Mouse (Mus musculus) midbrain, embryonic 14.5 days (tissue): ENCODE measurements at regions not wholly inside any gene's neighbourhood (a gene's known extent, or its start where the extent isn't known, plus 50 kb on each side); places are given as distances from the start of the nearest gene placed in this dataset.
"Not testable (repeated sequence)": the region's sequence is repeated elsewhere in the genome, so short reads cannot be mapped to it uniquely, and the experiment has no call there.

Source experiments
- ATAC-seq: fragments of 200-750 bp; cut with Nextera tagmentation; 2 replicates; pipeline ENCODE4 v1.8.0; 2017; ENCODE audit warnings: moderate number of reproducible peaks, moderate library complexity; ENCODE audit not compliant: low FRiP score, low TSS enrichment
- DNase-seq: peaks from one replicate; pipeline ENCODE4 v3.0.0-alpha.2; 2015
- H3K27ac ChIP-seq: fragments of 300-500 bp; sonication (generic); replicated peaks from 2 replicates; pipeline ENCODE4 v1.5.1; 2014; ENCODE audit warnings: mild to moderate bottlenecking, low read depth, low read length, moderate library complexity
- H3K27me3 ChIP-seq: fragments of 300-500 bp; sonication (generic); 2 replicates; pipeline ENCODE4 v1.6.1; 2014; ENCODE audit warnings: low read length, control low read depth, mixed read lengths; ENCODE audit not compliant: control insufficient read depth, insufficient read depth
- H3K36me3 ChIP-seq: fragments of 300-500 bp; sonication (generic); 2 replicates; pipeline ENCODE4 v1.6.1; 2014; ENCODE audit warnings: low read length, control low read depth; ENCODE audit not compliant: control insufficient read depth, insufficient read depth
- H3K4me1 ChIP-seq: fragments of 300-500 bp; sonication (generic); 2 replicates; pipeline ENCODE4 v1.6.1; 2014; ENCODE audit warnings: mild to moderate bottlenecking, antibody characterized with exemption, low read length, control low read depth; ENCODE audit not compliant: control insufficient read depth, insufficient read depth
- H3K4me2 ChIP-seq: fragments of 300-500 bp; sonication (generic); 2 replicates; pipeline ENCODE4 v1.6.1; 2014; ENCODE audit warnings: mild to moderate bottlenecking, low read length, moderate library complexity
- H3K4me3 ChIP-seq: fragments of 300-500 bp; sonication (generic); replicated peaks from 2 replicates; pipeline ENCODE4 v1.5.1; 2014; ENCODE audit warnings: low read depth, low read length
- H3K9ac ChIP-seq: fragments of 300-500 bp; sonication (generic); replicated peaks from 2 replicates; pipeline ENCODE4 v1.6.1; 2014; ENCODE audit warnings: mild to moderate bottlenecking, low read length, moderate library complexity
- H3K9me3 ChIP-seq: fragments of 300-500 bp; sonication (generic); 2 replicates; pipeline ENCODE4 v1.6.1; 2016; ENCODE audit warnings: low read length, control low read depth, mixed read lengths; ENCODE audit not compliant: control insufficient read depth
- WGBS: fragments of 180-500 bp; shearing (Covaris S2); extraction: QIAGEN DNeasy Blood & Tissue Kit; methylation state at CpG from one replicate; pipeline ENCODE4 v1.1.7; 2014; 5-methylcytosine and 5-hydroxymethylcytosine counted together

DNA sequence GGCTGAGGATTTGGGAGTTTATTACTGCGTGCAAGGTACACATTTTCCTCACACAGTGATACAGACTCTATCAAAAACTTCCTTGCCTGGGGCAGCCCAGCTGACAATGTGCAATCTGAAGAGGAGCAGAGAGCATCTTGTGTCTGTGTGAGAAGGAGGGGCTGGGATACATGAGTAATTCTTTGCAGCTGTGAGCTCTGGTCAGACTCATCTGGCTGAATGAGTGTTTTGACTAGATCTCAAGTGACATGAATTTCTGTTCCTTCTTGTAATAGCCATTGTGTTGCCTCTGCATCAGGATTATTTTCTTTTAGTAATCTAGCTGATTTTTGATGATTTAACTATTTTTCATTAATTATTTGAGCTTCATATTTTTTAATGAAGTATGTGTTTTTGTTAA lies 190.0 kb upstream of the Tacstd2 start:
- ATAC-seq (no peak), DNase-seq (peak; percentile 0)
- H3K4me2 ChIP-seq, result no peak overlapping the region
- H3K27ac ChIP-seq, result no peak overlapping the region
- no peaks in the 10 kb centered on the region for H3K36me3 ChIP-seq
- no peak overlapping the region for H3K4me3 ChIP-seq
- no peaks in the 10 kb centered on the region for H3K4me1 ChIP-seq
- no peaks in the 10 kb centered on the region for H3K27me3 ChIP-seq
- H3K9me3 ChIP-seq, result no peaks in the 10 kb centered on the region
- WGBS, result 66% methylated on average over 1 of the region's 1 CpGs
- no peak overlapping the region for H3K9ac ChIP-seq

DNA sequence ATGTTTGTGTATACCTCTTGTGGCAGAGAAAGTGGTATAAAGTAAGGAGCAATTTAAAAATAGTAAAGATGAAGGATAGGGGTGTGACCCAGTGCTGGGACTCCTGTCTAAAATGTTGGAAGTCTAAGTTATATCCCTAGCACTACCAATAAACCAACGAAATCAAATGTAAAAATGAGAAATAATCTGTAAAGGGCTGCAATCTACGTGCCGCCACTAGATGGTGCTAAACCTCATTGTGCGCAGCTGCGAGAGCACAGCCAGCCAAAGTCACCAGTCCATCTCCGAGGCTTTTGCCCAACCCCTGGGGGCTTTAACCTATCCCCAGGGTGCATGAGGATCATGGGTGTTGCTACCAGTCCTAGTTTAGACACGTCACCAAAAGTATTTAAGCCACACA lies 163.4 kb upstream of the Tacstd2 start:
- H3K36me3 ChIP-seq, H3K27ac ChIP-seq, H3K4me2 ChIP-seq, H3K4me1 ChIP-seq, H3K9ac ChIP-seq, ATAC-seq, H3K27me3 ChIP-seq, H3K9me3 ChIP-seq, H3K4me3 ChIP-seq: not testable (repeated sequence)
- DNase-seq, result peak; percentile 6
- WGBS, result 19% methylated on average over 5 of the region's 7 CpGs

GRCm38 (mm10) chr6:67690997-67691396 lies 155.4 kb upstream of the Tacstd2 start:
- not testable (repeated sequence) for H3K9me3 ChIP-seq, H3K4me1 ChIP-seq, H3K4me2 ChIP-seq, ATAC-seq, H3K27ac ChIP-seq, H3K9ac ChIP-seq, H3K36me3 ChIP-seq, H3K4me3 ChIP-seq, DNase-seq, H3K27me3 ChIP-seq
- WGBS, result 72% methylated on average over 3 of the region's 3 CpGs

GRCm38 (mm10) chr6:67683105-67683504 lies 147.5 kb upstream of the Tacstd2 start:
- not testable (repeated sequence) for H3K27ac ChIP-seq, H3K9ac ChIP-seq, H3K27me3 ChIP-seq, H3K4me3 ChIP-seq, H3K9me3 ChIP-seq, H3K4me2 ChIP-seq, H3K4me1 ChIP-seq, DNase-seq, ATAC-seq, H3K36me3 ChIP-seq
- 78% methylated on average over 3 of the region's 3 CpGs for WGBS

- not testable (repeated sequence) for H3K36me3 ChIP-seq, H3K27ac ChIP-seq, H3K27me3 ChIP-seq, H3K4me3 ChIP-seq, ATAC-seq, H3K4me2 ChIP-seq, H3K9me3 ChIP-seq, H3K9ac ChIP-seq, H3K4me1 ChIP-seq
- 72% methylated on average over 10 of the region's 10 CpGs for WGBS
- DNase-seq, result peak; percentile 1
Measured at GRCm38 (mm10) chr6:67681641-67682040, 146.0 kb upstream of the Tacstd2 start.

DNA sequence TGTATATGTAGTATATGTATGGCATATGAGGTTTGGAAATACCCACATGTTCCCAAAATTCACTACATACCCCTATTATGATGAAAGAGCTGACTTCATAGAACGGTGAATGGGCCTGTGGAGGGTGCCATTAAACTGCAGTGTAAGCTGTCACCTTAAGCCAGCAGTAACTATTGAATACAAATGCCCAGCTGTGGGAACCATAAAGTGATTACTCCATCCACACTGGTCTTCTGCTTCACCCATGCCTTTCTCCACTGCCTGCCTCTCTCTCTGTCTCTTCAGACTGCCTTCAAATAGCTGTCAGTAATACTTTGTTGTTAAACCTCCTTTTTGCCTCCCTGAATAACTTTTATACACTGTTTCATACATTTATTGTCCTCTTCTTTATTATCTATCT lies 143.5 kb upstream of the Tacstd2 start:
- H3K9ac ChIP-seq, ATAC-seq, H3K9me3 ChIP-seq, H3K4me1 ChIP-seq, H3K4me3 ChIP-seq, H3K4me2 ChIP-seq, H3K27ac ChIP-seq, H3K27me3 ChIP-seq, H3K36me3 ChIP-seq, DNase-seq: not testable (repeated sequence)
- WGBS, result 33% methylated on average over 1 of the region's 1 CpGs

GRCm38 (mm10) chr6:67674717-67675116 lies 139.1 kb upstream of the Tacstd2 start:
- 90% methylated on average over 4 of the region's 4 CpGs for WGBS
- H3K4me2 ChIP-seq, H3K4me1 ChIP-seq, H3K4me3 ChIP-seq, DNase-seq, ATAC-seq, H3K9me3 ChIP-seq, H3K27me3 ChIP-seq, H3K36me3 ChIP-seq, H3K27ac ChIP-seq, H3K9ac ChIP-seq: not testable (repeated sequence)

DNA sequence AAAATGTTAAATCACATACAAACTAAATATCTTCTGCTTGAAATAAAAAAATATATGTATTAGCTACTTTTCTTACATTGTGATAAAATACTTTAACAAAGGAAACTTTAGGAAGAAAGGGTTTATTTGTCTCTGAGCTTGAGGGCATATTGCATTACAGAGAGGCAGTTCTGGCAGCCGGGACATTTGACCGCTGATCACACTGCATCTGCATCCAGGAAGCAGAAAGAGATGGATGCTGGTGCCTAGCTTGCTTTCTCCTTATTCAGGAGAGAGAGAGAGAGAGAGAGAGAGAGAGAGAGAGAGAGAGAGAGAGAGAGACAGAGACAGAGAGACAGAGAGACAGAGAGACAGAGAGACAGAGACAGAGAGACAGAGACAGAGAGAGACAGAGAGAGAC lies 137.7 kb upstream of the Tacstd2 start:
- not testable (repeated sequence) for H3K9ac ChIP-seq, DNase-seq, H3K9me3 ChIP-seq, H3K4me2 ChIP-seq, H3K27me3 ChIP-seq, H3K4me1 ChIP-seq, H3K36me3 ChIP-seq, H3K4me3 ChIP-seq, H3K27ac ChIP-seq
- 0 out of 2 replicates have a peak, but pooled peaks have one; percentile 41 for ATAC-seq
- 81% methylated on average over 2 of the region's 2 CpGs for WGBS

DNA sequence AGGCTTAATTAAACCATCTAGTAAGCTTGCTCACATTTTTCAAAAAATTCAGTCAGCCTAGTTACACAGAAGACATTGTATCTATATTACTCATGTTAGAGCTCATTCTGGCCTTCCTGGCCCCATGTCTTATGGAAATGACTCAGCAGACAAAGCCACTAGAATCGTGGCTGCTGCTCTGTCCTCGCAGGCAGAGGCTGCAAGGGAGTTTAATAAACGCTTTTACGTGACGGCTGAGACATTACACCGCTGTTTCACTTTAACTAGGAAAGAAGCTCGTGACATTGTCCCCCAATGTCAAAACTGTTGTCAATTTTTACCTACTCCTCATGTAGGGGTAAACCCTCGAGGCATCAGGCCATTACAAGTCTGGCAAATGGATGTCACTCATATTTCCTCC lies 132.5 kb upstream of the Tacstd2 start:
- WGBS, result 88% methylated on average over 8 of the region's 8 CpGs
- not testable (repeated sequence) for H3K4me2 ChIP-seq, H3K9ac ChIP-seq, H3K4me1 ChIP-seq, H3K27ac ChIP-seq, ATAC-seq, DNase-seq, H3K27me3 ChIP-seq, H3K36me3 ChIP-seq, H3K4me3 ChIP-seq, H3K9me3 ChIP-seq
